Mouse (Mus musculus) midbrain, embryonic 14.5 days (tissue): ENCODE measurements around the gene Htr2b. TPM values are rescaled to one million over a fixed set of nuclear protein-coding genes. Genes with fewer than 3 reads are reported as not detected.

Source experiments
- ATAC-seq: fragments of 200-750 bp; cut with Nextera tagmentation; 2 replicates; pipeline ENCODE4 v1.8.0; 2017; ENCODE audit warnings: moderate number of reproducible peaks, moderate library complexity; ENCODE audit not compliant: low FRiP score, low TSS enrichment
- DNase-seq: peaks from one replicate; pipeline ENCODE4 v3.0.0-alpha.2; 2015
- H3K27ac ChIP-seq: fragments of 300-500 bp; sonication (generic); replicated peaks from 2 replicates; pipeline ENCODE4 v1.5.1; 2014; ENCODE audit warnings: mild to moderate bottlenecking, low read depth, low read length, moderate library complexity
- H3K27me3 ChIP-seq: fragments of 300-500 bp; sonication (generic); 2 replicates; pipeline ENCODE4 v1.6.1; 2014; ENCODE audit warnings: low read length, control low read depth, mixed read lengths; ENCODE audit not compliant: control insufficient read depth, insufficient read depth
- H3K36me3 ChIP-seq: fragments of 300-500 bp; sonication (generic); 2 replicates; pipeline ENCODE4 v1.6.1; 2014; ENCODE audit warnings: low read length, control low read depth; ENCODE audit not compliant: control insufficient read depth, insufficient read depth
- H3K4me1 ChIP-seq: fragments of 300-500 bp; sonication (generic); 2 replicates; pipeline ENCODE4 v1.6.1; 2014; ENCODE audit warnings: mild to moderate bottlenecking, antibody characterized with exemption, low read length, control low read depth; ENCODE audit not compliant: control insufficient read depth, insufficient read depth
- H3K4me2 ChIP-seq: fragments of 300-500 bp; sonication (generic); 2 replicates; pipeline ENCODE4 v1.6.1; 2014; ENCODE audit warnings: mild to moderate bottlenecking, low read length, moderate library complexity
- H3K4me3 ChIP-seq: fragments of 300-500 bp; sonication (generic); replicated peaks from 2 replicates; pipeline ENCODE4 v1.5.1; 2014; ENCODE audit warnings: low read depth, low read length
- H3K9ac ChIP-seq: fragments of 300-500 bp; sonication (generic); replicated peaks from 2 replicates; pipeline ENCODE4 v1.6.1; 2014; ENCODE audit warnings: mild to moderate bottlenecking, low read length, moderate library complexity
- H3K9me3 ChIP-seq: fragments of 300-500 bp; sonication (generic); 2 replicates; pipeline ENCODE4 v1.6.1; 2016; ENCODE audit warnings: low read length, control low read depth, mixed read lengths; ENCODE audit not compliant: control insufficient read depth
- WGBS: fragments of 180-500 bp; shearing (Covaris S2); extraction: QIAGEN DNeasy Blood & Tissue Kit; methylation state at CpG from one replicate; pipeline ENCODE4 v1.1.7; 2014; 5-methylcytosine and 5-hydroxymethylcytosine counted together
- polyA plus RNA-seq: library from polyadenylated mRNA; unstranded; fragments of >200 nt; fragmentation: Nextera tagmentation; extraction: Ambion mirVana; gene quantifications from 2 replicates; pipeline ENCODE4 v1.2.1, GENCODE M21; 2014

Gene Htr2b
- polyA plus RNA-seq, 1 experiment from 2014 or later = 0.24 TPM

DNA sequence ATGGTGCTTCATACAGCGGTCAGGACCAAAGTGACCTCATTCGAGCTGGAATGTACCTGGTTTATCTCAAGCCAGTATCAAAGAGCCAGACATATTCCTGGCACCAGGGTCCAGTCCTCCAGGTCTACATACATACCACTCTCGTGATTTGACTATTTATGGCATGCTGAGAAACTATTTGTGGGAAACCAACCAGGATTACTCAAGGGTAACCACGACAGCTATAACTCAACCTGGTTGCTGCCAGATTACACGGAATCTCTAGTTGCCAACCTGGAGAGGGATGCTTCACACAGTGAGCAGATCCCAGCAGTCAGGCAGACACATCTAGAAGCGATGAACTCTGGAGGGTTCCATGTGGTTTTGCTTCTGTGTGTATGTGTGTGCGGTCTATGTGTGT, 39.6 kb upstream of the Htr2b start:
- ATAC-seq (no peak), DNase-seq (no peak)
- no peak overlapping the region for H3K9ac ChIP-seq
- H3K36me3 ChIP-seq = no peaks in the 10 kb centered on the region
- H3K27ac ChIP-seq = no peak overlapping the region
- no peak overlapping the region for H3K4me3 ChIP-seq
- WGBS = 94% methylated on average over 7 of the region's 7 CpGs
- no peaks in the 10 kb centered on the region for H3K9me3 ChIP-seq
- peaks cover 12% of the 10 kb centered on the region for H3K4me1 ChIP-seq
- H3K4me2 ChIP-seq = no peak overlapping the region
- no peaks in the 10 kb centered on the region for H3K27me3 ChIP-seq

DNA sequence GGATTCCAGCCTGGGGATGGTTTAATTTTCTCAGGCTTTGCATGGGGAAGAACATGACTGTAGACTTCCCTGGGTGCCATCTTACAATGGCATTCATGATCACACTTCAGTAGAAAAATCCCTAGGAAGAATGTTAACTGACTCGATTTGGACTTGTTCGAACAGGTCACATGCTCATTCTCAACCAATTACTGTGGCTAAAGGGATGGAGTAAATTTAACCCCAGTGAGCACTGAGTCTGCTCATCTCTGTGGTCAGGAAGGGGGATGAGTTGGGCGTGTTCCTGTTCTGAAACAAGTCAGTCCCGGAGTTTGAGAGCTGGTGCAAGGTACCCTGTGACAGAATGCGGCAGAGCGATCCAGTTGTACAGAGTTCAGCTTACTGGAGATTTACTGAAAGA, 39.2 kb upstream of the Htr2b start:
- peaks cover 12% of the 10 kb centered on the region for H3K4me1 ChIP-seq
- H3K36me3 ChIP-seq = no peaks in the 10 kb centered on the region
- DNase-seq = no peak
- ATAC-seq = no peak
- no peak overlapping the region for H3K9ac ChIP-seq
- no peak overlapping the region for H3K27ac ChIP-seq
- H3K9me3 ChIP-seq = no peaks in the 10 kb centered on the region
- 86% methylated on average over 6 of the region's 6 CpGs for WGBS
- H3K27me3 ChIP-seq = no peaks in the 10 kb centered on the region
- no peak overlapping the region for H3K4me3 ChIP-seq
- no peak overlapping the region for H3K4me2 ChIP-seq

DNA sequence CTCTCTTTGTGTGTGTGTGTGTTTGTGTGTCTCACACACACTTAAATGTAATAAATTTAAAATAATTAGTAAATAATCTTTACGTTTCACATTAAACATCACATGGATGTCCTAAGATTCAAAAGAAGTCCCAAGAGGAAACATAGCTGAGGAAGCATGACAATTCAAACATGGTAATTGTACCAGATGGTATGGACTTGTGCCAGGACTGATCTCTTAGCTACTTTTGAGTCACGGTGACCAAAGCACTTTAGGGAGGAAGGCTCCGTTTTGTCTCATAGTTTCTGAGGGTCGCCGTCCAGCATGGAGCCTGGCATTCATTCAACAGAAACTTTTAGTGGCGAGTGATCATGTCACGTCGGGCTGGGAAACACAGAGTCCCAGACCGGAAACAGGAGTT, 36.4 kb upstream of the Htr2b start:
- no peak overlapping the region for H3K27ac ChIP-seq
- H3K4me2 ChIP-seq = no peak overlapping the region
- DNase-seq (no peak), ATAC-seq (no peak)
- H3K4me1 ChIP-seq = no peaks in the 10 kb centered on the region
- peaks cover 4% of the 10 kb centered on the region; the same call in 1 of the 2 replicates for H3K36me3 ChIP-seq
- no peak overlapping the region for H3K9ac ChIP-seq
- H3K27me3 ChIP-seq = no peaks in the 10 kb centered on the region
- no peak overlapping the region for H3K4me3 ChIP-seq
- 85% methylated on average over 9 of the region's 9 CpGs for WGBS
- H3K9me3 ChIP-seq = no peaks in the 10 kb centered on the region

DNA sequence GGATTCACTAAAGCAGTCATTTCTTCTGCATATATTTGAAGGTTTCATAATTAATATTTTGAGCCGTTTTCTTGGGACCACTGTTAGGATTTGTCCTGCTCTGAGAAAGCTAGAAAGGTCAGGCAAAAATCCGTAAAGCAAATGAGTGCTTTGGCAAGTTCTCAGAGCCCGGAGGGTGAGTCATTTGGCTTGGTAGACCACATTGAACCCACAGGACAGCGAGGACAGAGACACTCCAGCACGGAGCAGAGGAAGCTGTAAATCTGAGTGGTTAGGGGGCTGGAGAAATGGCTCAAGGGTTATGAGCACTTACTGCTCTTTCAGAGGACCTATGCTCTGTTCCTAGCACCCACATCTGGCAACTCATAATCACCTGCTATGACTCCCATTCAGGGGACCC, 35.8 kb upstream of the Htr2b start:
- H3K4me2 ChIP-seq = no peak overlapping the region
- 86% methylated on average over 5 of the region's 5 CpGs for WGBS
- peaks cover 6% of the 10 kb centered on the region; the same call in 1 of the 2 replicates for H3K36me3 ChIP-seq
- H3K27ac ChIP-seq = no peak overlapping the region
- no peaks in the 10 kb centered on the region for H3K9me3 ChIP-seq
- H3K4me3 ChIP-seq = no peak overlapping the region
- no peaks in the 10 kb centered on the region for H3K27me3 ChIP-seq
- DNase-seq = no peak
- no peak overlapping the region for H3K9ac ChIP-seq
- ATAC-seq = no peak
- H3K4me1 ChIP-seq = no peaks in the 10 kb centered on the region

DNA sequence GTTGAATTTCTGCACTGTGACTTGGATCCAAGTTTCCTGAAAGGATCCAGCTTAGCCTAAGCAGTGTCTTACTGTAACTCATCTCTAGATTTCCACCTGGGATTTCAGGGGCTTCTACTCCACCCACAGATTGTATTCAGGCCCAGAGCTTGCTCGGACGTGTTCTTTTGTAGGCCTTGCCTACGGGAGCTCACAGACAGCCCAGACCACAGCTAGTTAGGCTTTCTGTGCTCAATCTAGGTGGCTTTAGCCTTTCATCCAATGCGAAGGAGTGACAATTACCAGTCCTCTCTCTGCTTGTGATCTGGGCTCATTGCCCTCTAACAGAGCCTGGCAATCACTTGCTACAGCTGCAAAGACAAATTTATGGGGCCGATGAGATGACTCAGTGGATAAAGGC, 34.5 kb upstream of the Htr2b start:
- DNase-seq = no peak
- no peak overlapping the region for H3K27ac ChIP-seq
- H3K4me1 ChIP-seq = no peaks in the 10 kb centered on the region
- H3K27me3 ChIP-seq = no peaks in the 10 kb centered on the region
- no peak overlapping the region for H3K9ac ChIP-seq
- no peak for ATAC-seq
- 89% methylated on average over 5 of the region's 5 CpGs for WGBS
- H3K36me3 ChIP-seq = peaks cover 6% of the 10 kb centered on the region; the same call in 1 of the 2 replicates
- no peaks in the 10 kb centered on the region for H3K9me3 ChIP-seq
- no peak overlapping the region for H3K4me2 ChIP-seq
- H3K4me3 ChIP-seq = no peak overlapping the region

DNA sequence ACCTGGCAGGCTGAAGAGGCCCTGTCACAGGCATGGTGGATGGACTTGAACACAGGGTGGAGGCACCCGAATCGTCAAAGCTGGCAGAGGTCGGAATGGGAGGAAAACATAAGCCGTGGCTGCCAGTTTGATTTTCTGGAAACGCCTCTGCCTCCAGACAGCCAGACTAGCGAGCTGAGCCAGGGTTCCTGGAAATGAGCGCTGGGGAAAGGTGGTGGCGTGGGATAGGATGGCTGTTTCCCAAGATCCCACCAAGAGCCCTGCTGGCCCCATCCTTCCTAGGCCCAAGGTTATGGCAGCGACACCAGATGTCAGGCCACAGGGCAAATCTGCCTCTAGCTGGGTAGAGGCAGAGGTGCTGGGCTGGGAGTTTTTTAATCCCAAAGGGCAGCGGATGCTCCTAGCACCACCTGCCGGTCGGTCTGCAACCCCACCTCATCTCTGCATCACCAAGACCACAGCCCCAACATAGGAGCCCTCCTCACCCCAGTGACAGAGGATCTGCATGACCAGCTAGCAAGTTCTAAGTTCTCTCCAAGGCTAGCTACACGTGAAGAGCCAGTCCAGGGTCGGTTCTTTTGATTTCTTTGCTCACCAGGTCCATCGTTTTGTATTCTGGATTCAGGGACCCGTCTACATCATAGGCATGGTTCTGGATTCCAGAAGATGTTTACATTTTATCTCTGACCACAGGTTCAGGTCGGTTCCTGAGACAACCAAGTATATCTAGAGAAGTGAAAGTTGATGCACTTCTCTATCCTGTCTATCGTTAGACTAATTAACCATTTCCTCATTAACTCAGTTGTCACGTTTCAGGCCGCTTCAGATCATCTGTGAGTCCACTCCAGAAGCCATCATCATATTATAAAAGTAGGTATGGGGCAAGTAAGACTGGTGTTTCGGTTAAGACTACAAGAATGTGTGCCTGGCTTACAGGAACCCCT, 32.5 kb upstream of the Htr2b start:
- Histone ChIP-seq H3K27ac (no peak overlapping the region), H3K4me3 (no peak overlapping the region), H3K4me1 (no peaks in the 10 kb centered on the region), H3K9me3 (no peaks in the 10 kb centered on the region), H3K27me3 (no peaks in the 10 kb centered on the region), H3K9ac (no peak overlapping the region), H3K4me2 (no peak overlapping the region), H3K36me3 (peaks cover 12% of the 10 kb centered on the region)
- ATAC-seq (no peak), DNase-seq (no peak)
- WGBS = 73% methylated on average over 21 of the region's 21 CpGs

DNA sequence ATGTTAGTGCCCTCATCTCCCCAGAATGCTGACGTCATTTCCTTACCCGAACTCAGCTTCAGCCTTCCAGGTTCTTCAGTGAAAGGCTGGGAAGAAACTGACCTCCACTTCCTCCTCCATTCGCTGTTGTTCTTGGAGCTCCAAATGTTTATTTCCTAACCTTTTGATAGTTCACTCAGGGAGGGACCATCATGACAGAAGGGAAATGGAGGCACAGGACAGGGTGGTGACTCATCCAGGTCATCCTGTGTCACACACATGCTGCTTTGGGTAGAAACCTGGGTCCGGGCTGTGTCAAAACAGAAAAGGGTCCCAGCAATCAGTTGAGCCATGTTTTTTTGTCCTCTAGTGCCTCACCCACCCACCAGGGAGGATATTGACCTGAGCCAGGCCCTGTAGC, 31.4 kb upstream of the Htr2b start:
- H3K27ac ChIP-seq = no peak overlapping the region
- WGBS = 92% methylated on average over 4 of the region's 4 CpGs
- ATAC-seq = no peak

DNA sequence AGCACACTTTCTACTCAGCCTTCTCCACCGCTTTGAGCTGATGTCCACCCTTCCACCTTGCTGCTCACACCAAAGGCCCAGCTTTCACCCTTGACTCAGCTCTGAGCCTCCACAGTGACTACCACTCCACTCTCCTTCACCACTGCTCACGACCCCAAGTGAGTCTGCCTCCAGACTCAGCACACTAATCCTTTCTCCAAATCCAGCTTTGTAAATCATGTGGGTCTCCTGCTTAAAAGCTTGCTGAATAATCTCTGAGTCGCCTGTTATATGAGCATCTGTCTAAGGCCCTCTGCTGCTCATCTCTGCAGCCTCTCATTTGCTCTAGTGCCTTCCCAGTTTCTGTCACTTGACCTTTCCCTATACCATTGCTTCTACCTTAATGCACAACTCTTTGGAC, 29.3 kb upstream of the Htr2b start:
- H3K27me3 ChIP-seq = no peaks in the 10 kb centered on the region
- 81% methylated on average over 3 of the region's 3 CpGs for WGBS
- H3K9me3 ChIP-seq = no peaks in the 10 kb centered on the region
- ATAC-seq (no peak), DNase-seq (no peak)
- peaks cover 41% of the 10 kb centered on the region for H3K36me3 ChIP-seq
- H3K4me3 ChIP-seq = no peak overlapping the region
- H3K9ac ChIP-seq = no peak overlapping the region
- no peak overlapping the region for H3K27ac ChIP-seq
- H3K4me2 ChIP-seq = no peak overlapping the region
- H3K4me1 ChIP-seq = no peaks in the 10 kb centered on the region

More for the DNA sequence above, 31.4 kb upstream of the Htr2b start:
- Histone ChIP-seq H3K9ac (no peak overlapping the region), H3K36me3 (peaks cover 23% of the 10 kb centered on the region), H3K9me3 (no peaks in the 10 kb centered on the region), H3K4me3 (no peak overlapping the region), H3K4me1 (no peaks in the 10 kb centered on the region), H3K4me2 (no peak overlapping the region), H3K27me3 (no peaks in the 10 kb centered on the region)
- no peak for DNase-seq

DNA sequence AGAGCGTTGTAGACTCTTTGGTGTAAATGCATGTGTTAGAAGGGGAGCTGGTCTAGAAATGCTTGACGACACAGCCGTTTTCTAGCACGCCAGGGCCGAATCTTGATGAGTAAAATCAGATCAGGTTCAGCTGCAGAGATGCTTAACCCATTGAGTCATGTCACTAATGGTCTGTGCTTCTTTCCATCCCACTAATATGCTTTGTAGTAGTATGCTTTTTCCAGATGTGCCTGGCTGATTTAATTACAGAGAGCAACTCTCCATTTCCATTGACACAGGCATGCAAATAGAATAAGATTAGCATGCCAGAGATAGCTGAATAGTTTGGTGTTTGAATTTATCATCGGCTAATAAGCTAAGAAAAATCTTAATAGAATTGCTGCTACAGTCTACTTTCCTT, 23.5 kb upstream of the Htr2b start:
- Histone ChIP-seq H3K4me1 (no peaks in the 10 kb centered on the region), H3K27ac (no peak overlapping the region), H3K9me3 (no peaks in the 10 kb centered on the region), H3K4me3 (no peak overlapping the region), H3K27me3 (no peaks in the 10 kb centered on the region), H3K4me2 (no peak overlapping the region), H3K9ac (no peak overlapping the region), H3K36me3 (peaks cover 81% of the 10 kb centered on the region)
- DNase-seq = no peak
- 95% methylated on average over 6 of the region's 6 CpGs for WGBS
- ATAC-seq = no peak
